Mouse (Mus musculus): ENCODE results near the gene Umodl1. TPM values are rescaled to one million over a fixed set of nuclear protein-coding genes. Genes with fewer than 3 reads are reported as not detected.

The Umodl1 gene
- polyA plus RNA-seq, 1 experiment from 2014 or later, result 1.0 TPM

DNA sequence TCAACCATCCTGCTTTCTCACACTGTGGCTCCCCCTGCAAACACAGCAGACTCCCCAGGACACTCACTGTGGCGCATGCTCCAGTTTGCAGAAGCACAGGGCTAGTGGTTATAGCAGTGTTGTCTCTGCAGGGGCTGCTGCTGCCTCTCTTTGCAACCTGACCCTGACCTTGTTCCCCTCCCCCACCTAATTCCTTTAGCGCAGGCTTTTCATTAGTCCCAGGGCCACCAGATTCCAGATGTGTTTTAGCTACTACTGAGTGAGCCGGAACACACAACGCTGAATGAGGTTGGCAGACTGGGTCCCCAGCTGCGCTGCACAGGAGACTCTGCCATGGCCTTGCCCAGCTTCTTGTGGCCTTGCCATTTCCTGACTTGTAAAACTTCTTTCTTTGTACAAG, 46.5 kb downstream of the Umodl1 start:
- no peaks in the 10 kb centered on the region for H3K27me3 ChIP-seq
- 12% methylated on average over 5 of the region's 5 CpGs for WGBS
- no peak overlapping the region for H3K4me3 ChIP-seq (replicated peaks)
- no peaks in the 10 kb centered on the region for H3K36me3 ChIP-seq
- no peak overlapping the region for H3K4me2 ChIP-seq (replicated peaks)
- no peak for ATAC-seq (ENCODE audit: insufficient number of reproducible peaks, low FRiP score, low TSS enrichment, low read depth)
- H3K9me3 ChIP-seq (replicated peaks), result no peaks in the 10 kb centered on the region
- no peak overlapping the region for H3K27ac ChIP-seq (replicated peaks)
- 0 out of 2 replicates have a peak, but pooled peaks cover 5% of the 10 kb centered on the region for H3K4me1 ChIP-seq
- H3K9ac ChIP-seq, result no peak overlapping the region

- H3K9me3 ChIP-seq (replicated peaks), result no peaks in the 10 kb centered on the region
- ATAC-seq (ENCODE audit: insufficient number of reproducible peaks, low FRiP score, low TSS enrichment, low read depth), result no peak
- no peak overlapping the region for H3K9ac ChIP-seq
- 86% methylated on average over 5 of the region's 5 CpGs for WGBS
- H3K27me3 ChIP-seq, result no peaks in the 10 kb centered on the region
- H3K4me2 ChIP-seq (replicated peaks), result no peak overlapping the region
- H3K36me3 ChIP-seq, result no peaks in the 10 kb centered on the region
- H3K27ac ChIP-seq (replicated peaks), result no peak overlapping the region
- no peak overlapping the region for H3K4me3 ChIP-seq (replicated peaks)
- 0 out of 2 replicates have a peak, but pooled peaks cover 5% of the 10 kb centered on the region for H3K4me1 ChIP-seq
Measured at GRCm38 (mm10) chr17:31002613-31003012, 48.2 kb downstream of the Umodl1 start.

GRCm38 (mm10) chr17:31005284-31005683, 50.8 kb downstream of the Umodl1 start:
- no peak overlapping the region for H3K4me3 ChIP-seq (replicated peaks)
- no peak overlapping the region for H3K4me2 ChIP-seq (replicated peaks)
- no peaks in the 10 kb centered on the region for H3K27me3 ChIP-seq
- no peaks in the 10 kb centered on the region for H3K9me3 ChIP-seq (replicated peaks)
- 0 out of 2 replicates have a peak, but pooled peaks cover 5% of the 10 kb centered on the region for H3K4me1 ChIP-seq
- H3K27ac ChIP-seq (replicated peaks), result no peak overlapping the region
- ATAC-seq (ENCODE audit: insufficient number of reproducible peaks, low FRiP score, low TSS enrichment, low read depth), result no peak
- H3K9ac ChIP-seq, result no peak overlapping the region
- 86% methylated on average over 2 of the region's 2 CpGs for WGBS
- no peaks in the 10 kb centered on the region for H3K36me3 ChIP-seq

- no peak overlapping the region for H3K9ac ChIP-seq
- WGBS, result 83% methylated on average over 3 of the region's 3 CpGs
- H3K36me3 ChIP-seq, result no peaks in the 10 kb centered on the region
Measured at GRCm38 (mm10) chr17:31007357-31007756, 52.9 kb downstream of the Umodl1 start.

GRCm38 (mm10) chr17:31008416-31008815, 54.0 kb downstream of the Umodl1 start:
- Histone ChIP-seq H3K9ac (no peak overlapping the region), H3K36me3 (no peaks in the 10 kb centered on the region), H3K9me3 (replicated peaks) (no peaks in the 10 kb centered on the region), H3K4me1 (no peaks in the 10 kb centered on the region), H3K27me3 (no peaks in the 10 kb centered on the region), H3K4me2 (replicated peaks) (no peak overlapping the region), H3K27ac (replicated peaks) (no peak overlapping the region), H3K4me3 (replicated peaks) (no peak overlapping the region)
- ATAC-seq (ENCODE audit: insufficient number of reproducible peaks, low FRiP score, low TSS enrichment, low read depth), result no peak
- 76% methylated on average over 8 of the region's 8 CpGs for WGBS

More at GRCm38 (mm10) chr17:31007357-31007756, 52.9 kb downstream of the Umodl1 start:
- no peaks in the 10 kb centered on the region for H3K27me3 ChIP-seq
- H3K9me3 ChIP-seq (replicated peaks), result no peaks in the 10 kb centered on the region
- no peak overlapping the region for H3K27ac ChIP-seq (replicated peaks)
- no peak for ATAC-seq (ENCODE audit: insufficient number of reproducible peaks, low FRiP score, low TSS enrichment, low read depth)
- no peak overlapping the region for H3K4me2 ChIP-seq (replicated peaks)
- H3K4me3 ChIP-seq (replicated peaks), result no peak overlapping the region
- no peaks in the 10 kb centered on the region for H3K4me1 ChIP-seq

GRCm38 (mm10) chr17:31011551-31012394, 57.3 kb downstream of the Umodl1 start:
- H3K4me2 ChIP-seq (replicated peaks), result no peak overlapping the region
- WGBS, result 24% methylated on average over 9 of the region's 9 CpGs
- H3K4me3 ChIP-seq (replicated peaks), result no peak overlapping the region
- ATAC-seq (ENCODE audit: insufficient number of reproducible peaks, low FRiP score, low TSS enrichment, low read depth), result no peak
- no peaks in the 10 kb centered on the region for H3K36me3 ChIP-seq
- no peaks in the 10 kb centered on the region for H3K9me3 ChIP-seq (replicated peaks)
- no peaks in the 10 kb centered on the region for H3K27me3 ChIP-seq
- no peak overlapping the region for H3K27ac ChIP-seq (replicated peaks)
- H3K4me1 ChIP-seq, result no peaks in the 10 kb centered on the region
- H3K9ac ChIP-seq, result no peak overlapping the region

- no peak overlapping the region for H3K27ac ChIP-seq (replicated peaks)
- H3K4me2 ChIP-seq (replicated peaks), result no peak overlapping the region
- H3K36me3 ChIP-seq, result no peaks in the 10 kb centered on the region
- H3K9me3 ChIP-seq (replicated peaks), result no peaks in the 10 kb centered on the region
- H3K4me3 ChIP-seq (replicated peaks), result no peak overlapping the region
- no peak overlapping the region for H3K9ac ChIP-seq
- H3K27me3 ChIP-seq, result no peaks in the 10 kb centered on the region
- no peak for ATAC-seq (ENCODE audit: insufficient number of reproducible peaks, low FRiP score, low TSS enrichment, low read depth)
- 72% methylated on average over 4 of the region's 4 CpGs for whole genome bisulfite sequencing
- H3K4me1 ChIP-seq, result peaks cover 5% of the 10 kb centered on the region; the same call in 1 of the 2 replicates
Measured at GRCm38 (mm10) chr17:31018267-31018666, 63.8 kb downstream of the Umodl1 start.

GRCm38 (mm10) chr17:31019505-31019904, 65.1 kb downstream of the Umodl1 start:
- no peak overlapping the region for H3K4me2 ChIP-seq (replicated peaks)
- H3K4me3 ChIP-seq (replicated peaks), result no peak overlapping the region
- no peaks in the 10 kb centered on the region for H3K36me3 ChIP-seq
- ATAC-seq (ENCODE audit: insufficient number of reproducible peaks, low FRiP score, low TSS enrichment, low read depth), result no peak
- H3K27me3 ChIP-seq, result no peaks in the 10 kb centered on the region
- no peaks in the 10 kb centered on the region for H3K9me3 ChIP-seq (replicated peaks)
- no peak overlapping the region for H3K9ac ChIP-seq
- no peak overlapping the region for H3K27ac ChIP-seq (replicated peaks)
- H3K4me1 ChIP-seq, result peaks cover 5% of the 10 kb centered on the region; the same call in 1 of the 2 replicates
- 5% methylated on average over 2 of the region's 2 CpGs for WGBS

- ATAC-seq (ENCODE audit: insufficient number of reproducible peaks, low FRiP score, low TSS enrichment, low read depth), result no peak
Measured at GRCm38 (mm10) chr17:31020078-31020477, 65.6 kb downstream of the Umodl1 start.

DNA sequence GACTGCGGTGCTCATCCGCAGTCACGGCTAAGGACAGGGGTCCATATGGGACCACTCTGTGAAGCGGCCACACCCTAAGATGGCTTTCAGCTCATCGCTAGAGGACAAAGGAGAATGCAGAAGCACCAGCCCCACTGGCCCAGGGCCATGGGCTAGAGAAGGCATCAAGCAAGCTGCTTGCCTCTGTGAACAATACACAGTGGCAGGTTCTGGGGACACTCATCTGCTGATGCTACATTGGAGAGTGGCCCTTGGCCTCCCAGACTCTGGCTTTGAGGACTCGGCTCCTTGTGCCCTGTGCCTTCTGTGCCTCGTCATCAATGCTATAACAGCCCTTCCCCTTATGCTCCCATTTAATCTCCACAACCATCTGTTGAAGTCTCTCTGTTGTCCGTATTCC, 66.8 kb downstream of the Umodl1 start:
- no peaks in the 10 kb centered on the region for H3K36me3 ChIP-seq
- WGBS, result 82% methylated on average over 8 of the region's 8 CpGs
- no peak overlapping the region for H3K4me2 ChIP-seq (replicated peaks)
- no peaks in the 10 kb centered on the region for H3K9me3 ChIP-seq (replicated peaks)
- H3K27me3 ChIP-seq, result no peaks in the 10 kb centered on the region
- no peak overlapping the region for H3K4me3 ChIP-seq (replicated peaks)
- H3K27ac ChIP-seq (replicated peaks), result no peak overlapping the region
- H3K9ac ChIP-seq, result no peak overlapping the region
- ATAC-seq (ENCODE audit: insufficient number of reproducible peaks, low FRiP score, low TSS enrichment, low read depth), result no peak
- peaks cover 5% of the 10 kb centered on the region; the same call in 1 of the 2 replicates for H3K4me1 ChIP-seq

More at GRCm38 (mm10) chr17:31020078-31020477, 65.6 kb downstream of the Umodl1 start:
- no peak overlapping the region for H3K27ac ChIP-seq (replicated peaks)
- no peak overlapping the region for H3K9ac ChIP-seq
- H3K4me1 ChIP-seq, result peaks cover 5% of the 10 kb centered on the region; the same call in 1 of the 2 replicates
- H3K36me3 ChIP-seq, result no peaks in the 10 kb centered on the region
- 81% methylated on average over 2 of the region's 2 CpGs for WGBS
- H3K4me3 ChIP-seq (replicated peaks), result no peak overlapping the region
- no peaks in the 10 kb centered on the region for H3K9me3 ChIP-seq (replicated peaks)
- H3K4me2 ChIP-seq (replicated peaks), result no peak overlapping the region
- no peaks in the 10 kb centered on the region for H3K27me3 ChIP-seq

DNA sequence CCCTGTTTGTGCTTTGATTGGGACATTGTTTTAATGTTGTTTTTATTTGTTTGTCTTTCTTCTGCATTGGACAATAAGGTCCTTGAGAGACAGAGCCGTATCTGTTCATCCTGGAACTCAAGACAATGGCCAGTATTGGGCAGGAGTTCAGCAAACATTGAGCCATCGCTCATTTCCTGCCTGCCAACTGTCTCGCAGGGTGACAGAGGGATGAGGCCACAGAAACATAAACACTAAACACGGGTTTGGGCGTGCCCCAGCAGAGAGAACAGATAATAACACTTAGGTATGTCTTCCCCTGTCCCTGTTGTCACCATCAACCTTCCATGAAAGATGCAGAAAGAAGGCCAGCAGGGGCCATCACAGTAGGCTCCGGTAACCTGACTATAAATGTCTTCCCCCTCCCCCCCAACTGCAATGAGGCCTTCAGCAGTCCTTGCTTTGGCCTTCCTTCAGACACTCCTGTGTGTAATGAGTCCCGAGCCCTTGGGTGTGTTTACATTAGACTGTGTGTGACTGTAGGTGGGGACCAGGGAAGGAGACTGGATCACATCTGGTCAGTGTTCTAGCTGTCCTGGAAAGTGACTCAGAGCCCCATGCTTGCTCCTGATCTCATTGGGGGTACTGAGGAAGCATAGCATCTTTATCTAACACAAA, 69.8 kb downstream of the Umodl1 start:
- 63% methylated on average over 7 of the region's 7 CpGs for WGBS
- H3K27me3 ChIP-seq, result no peaks in the 10 kb centered on the region

More for the DNA sequence above, 69.8 kb downstream of the Umodl1 start:
- no peak for ATAC-seq (ENCODE audit: insufficient number of reproducible peaks, low FRiP score, low TSS enrichment, low read depth)
- Histone ChIP-seq H3K4me1 (peaks cover 5% of the 10 kb centered on the region; the same call in 1 of the 2 replicates), H3K9me3 (replicated peaks) (no peaks in the 10 kb centered on the region), H3K4me2 (replicated peaks) (no peak overlapping the region), H3K27ac (replicated peaks) (no peak overlapping the region), H3K9ac (no peak overlapping the region), H3K4me3 (replicated peaks) (no peak overlapping the region), H3K36me3 (no peaks in the 10 kb centered on the region)
